Mouse (Mus musculus) olfactory bulb, adult 2 months (tissue): Measurements from ENCODE around the gene Riok1. TPM values are rescaled to one million over a fixed set of nuclear protein-coding genes. Genes with fewer than 3 reads are reported as not detected.

ENCODE experiments used
- H3K27ac ChIP-seq: fragments of 200-500 bp; 2 replicates; pipeline ENCODE4 v1.5.1; 2012; ENCODE audit warnings: low read depth, low read length; ENCODE audit not compliant: insufficient read depth
- H3K4me1 ChIP-seq: fragments of 200-500 bp; 2 replicates; pipeline ENCODE4 v1.6.1; 2012; ENCODE audit warnings: low read length; ENCODE audit not compliant: control insufficient read depth, insufficient read depth
- H3K4me3 ChIP-seq: fragments of 200-500 bp; 2 replicates; pipeline ENCODE4 v1.5.1; 2012; ENCODE audit warnings: mild to moderate bottlenecking, low read depth, low read length, moderate library complexity; ENCODE audit not compliant: insufficient read depth
- CTCF ChIP-seq: fragments of 200-500 bp; IDR thresholded peaks from 2 replicates; pipeline ENCODE4 v1.5.1; 2012; ENCODE audit warnings: low read depth, mild to moderate bottlenecking, low read length, moderate library complexity; ENCODE audit not compliant: insufficient read depth
- POLR2A ChIP-seq: fragments of 200-500 bp; IDR thresholded peaks from 2 replicates; pipeline ENCODE4 v1.6.1; 2012; ENCODE audit warnings: mild to moderate bottlenecking, low read depth, low read length, moderate library complexity; ENCODE audit not compliant: insufficient read depth
- WGBS: fragments of 180-500 bp; shearing (Covaris S2); methylation state at CpG from one replicate; pipeline ENCODE4 v1.1.7; 2018; 5-methylcytosine and 5-hydroxymethylcytosine counted together
- polyA plus RNA-seq: library from polyadenylated mRNA; stranded (reverse); fragments of >200 nt; gene quantifications from 2 replicates; pipeline ENCODE4 v1.2.4, GENCODE M21; 2012; ENCODE audit warnings: low replicate concordance; ENCODE audit not compliant: missing spikeins, insufficient read depth, insufficient read length

Gene Riok1
- polyA plus RNA-seq, 1 experiment, result not detected

- 90% methylated on average over 3 of the region's 3 CpGs for WGBS
These were observed 13.1 kb downstream of the Riok1 start for GRCm38 (mm10) chr13:38049888-38050287.

GRCm38 (mm10) chr13:38062678-38063077, 25.9 kb downstream of the Riok1 start:
- H3K4me1 ChIP-seq, result no peaks in the 10 kb centered on the region
- H3K4me3 ChIP-seq, result no peak overlapping the region
- TF ChIP-seq POLR2A (no peak), CTCF (no peak)
- WGBS, result 82% methylated on average over 10 of the region's 11 CpGs
- H3K27ac ChIP-seq, result no peak overlapping the region

More at GRCm38 (mm10) chr13:38049888-38050287, 13.1 kb downstream of the Riok1 start:
- Histone ChIP-seq H3K4me1 (no peaks in the 10 kb centered on the region), H3K27ac (no peak overlapping the region), H3K4me3 (no peak overlapping the region)
- no peak for TF ChIP-seq POLR2A
- TF ChIP-seq CTCF, result no peak

- H3K4me3 ChIP-seq, result no peak overlapping the region
- WGBS, result 78% methylated on average over 11 of the region's 11 CpGs
- no peaks in the 10 kb centered on the region for H3K4me1 ChIP-seq
- H3K27ac ChIP-seq, result no peak overlapping the region
- no peak for TF ChIP-seq POLR2A
- TF ChIP-seq CTCF, result peak; percentile 27; the same call in 1 of the 2 replicates
These were observed 28.3 kb downstream of the Riok1 start for GRCm38 (mm10) chr13:38064854-38065663.

- H3K27ac ChIP-seq, result no peak overlapping the region
- WGBS, result 33% methylated on average over 4 of the region's 4 CpGs
- TF ChIP-seq CTCF, result no peak
- no peak for TF ChIP-seq POLR2A
- no peaks in the 10 kb centered on the region for H3K4me1 ChIP-seq
- H3K4me3 ChIP-seq, result no peak overlapping the region
These were observed 34.1 kb downstream of the Riok1 start for GRCm38 (mm10) chr13:38070945-38071344.

GRCm38 (mm10) chr13:38073374-38074307, 36.8 kb downstream of the Riok1 start:
- H3K4me1 ChIP-seq, result no peaks in the 10 kb centered on the region
- no peak overlapping the region for H3K4me3 ChIP-seq
- WGBS, result 88% methylated on average over 18 of the region's 18 CpGs
- TF ChIP-seq POLR2A (no peak), CTCF (no peak)
- no peak overlapping the region for H3K27ac ChIP-seq

- no peak overlapping the region for H3K4me3 ChIP-seq
- TF ChIP-seq CTCF (no peak), POLR2A (no peak)
- 70% methylated on average over 5 of the region's 5 CpGs for WGBS
- no peaks in the 10 kb centered on the region for H3K4me1 ChIP-seq
- no peak overlapping the region for H3K27ac ChIP-seq
These were observed 37.6 kb downstream of the Riok1 start for GRCm38 (mm10) chr13:38074404-38074803.

GRCm38 (mm10) chr13:38077113-38077512, 40.3 kb downstream of the Riok1 start:
- 29% methylated on average over 11 of the region's 11 CpGs for WGBS
- H3K27ac ChIP-seq, result no peak overlapping the region
- H3K4me3 ChIP-seq, result no peak overlapping the region
- TF ChIP-seq POLR2A, result no peak
- no peak for TF ChIP-seq CTCF
- H3K4me1 ChIP-seq, result no peaks in the 10 kb centered on the region

GRCm38 (mm10) chr13:38078836-38079235, 42.0 kb downstream of the Riok1 start:
- 64% methylated on average over 6 of the region's 6 CpGs for WGBS
- H3K4me3 ChIP-seq, result no peak overlapping the region
- H3K27ac ChIP-seq, result no peak overlapping the region
- TF ChIP-seq POLR2A (no peak), CTCF (no peak)
- no peaks in the 10 kb centered on the region for H3K4me1 ChIP-seq

GRCm38 (mm10) chr13:38079366-38079765, 42.6 kb downstream of the Riok1 start:
- H3K27ac ChIP-seq, result no peak overlapping the region
- no peak overlapping the region for H3K4me3 ChIP-seq
- no peaks in the 10 kb centered on the region for H3K4me1 ChIP-seq
- WGBS, result 88% methylated on average over 5 of the region's 5 CpGs
- TF ChIP-seq POLR2A, result no peak
